Mouse (Mus musculus): ENCODE measurements at regions not wholly inside any gene's neighbourhood (a gene's known extent, or its start where the extent isn't known, plus 50 kb on each side); places are given as distances from the start of the nearest gene placed in this dataset.

DNA sequence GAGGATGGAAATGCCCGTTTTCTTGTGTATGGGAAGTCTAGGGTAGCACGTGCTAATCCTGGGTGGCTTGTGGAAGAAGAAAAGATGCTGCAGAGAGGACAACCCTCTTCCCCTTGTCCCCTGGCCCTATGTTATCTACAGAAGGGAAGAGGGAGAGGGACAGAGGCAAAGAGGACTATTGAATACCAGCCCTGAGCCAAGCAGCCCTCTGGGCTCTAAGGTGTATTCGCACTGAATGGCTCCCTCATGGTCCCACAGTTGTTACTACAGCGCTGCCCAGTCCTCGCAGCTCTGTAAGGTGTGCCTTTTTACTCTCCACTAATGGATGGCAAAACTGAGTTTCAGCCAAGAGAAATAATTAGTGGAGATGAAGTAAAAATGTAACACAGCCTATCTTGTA is 128.9 kb downstream of the Cd24a start:
- 82% methylated on average over 5 of the region's 5 CpGs for WGBS
- Histone ChIP-seq H3K27ac (replicated peaks) (no peak overlapping the region), H3K9me3 (no peaks in the 10 kb centered on the region), H3K36me3 (no peaks in the 10 kb centered on the region), H3K9ac (no peak overlapping the region), H3K4me3 (no peak overlapping the region), H3K4me2 (no peak overlapping the region), H3K4me1 (replicated peaks) (no peaks in the 10 kb centered on the region), H3K27me3 (no peaks in the 10 kb centered on the region)
- no peak for ATAC-seq (ENCODE audit: low FRiP score, low read depth)

DNA sequence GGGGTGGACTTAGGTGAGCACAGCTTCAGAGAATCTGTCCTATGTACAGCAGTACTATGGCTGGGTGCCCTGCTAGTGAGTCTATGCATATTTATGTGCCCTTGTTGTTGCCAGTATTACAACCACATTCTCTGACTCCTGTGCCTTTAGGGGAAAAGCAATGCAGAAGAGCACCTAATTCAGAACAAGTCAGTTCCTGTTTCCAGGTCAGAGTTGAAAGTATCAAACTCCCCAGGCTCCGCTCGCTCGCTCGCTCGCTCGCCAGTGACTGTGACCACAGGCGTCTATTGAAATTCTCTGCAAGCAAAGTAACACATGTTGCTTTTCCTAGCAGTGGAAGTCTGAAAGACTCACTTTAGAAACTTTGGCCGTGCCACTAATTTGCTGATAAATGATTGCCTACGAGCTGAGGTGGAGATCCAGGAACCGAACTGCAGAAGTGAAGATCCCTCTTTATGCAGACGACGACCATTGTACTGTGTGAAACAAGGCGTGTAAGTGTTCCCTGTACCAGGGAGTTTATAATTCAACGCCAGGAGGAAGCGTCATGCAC is 129.8 kb downstream of the Cd24a start:
- Histone ChIP-seq H3K4me2 (no peak overlapping the region), H3K27ac (replicated peaks) (no peak overlapping the region), H3K4me1 (replicated peaks) (no peaks in the 10 kb centered on the region), H3K36me3 (no peaks in the 10 kb centered on the region), H3K9ac (no peak overlapping the region), H3K4me3 (no peak overlapping the region), H3K9me3 (no peaks in the 10 kb centered on the region), H3K27me3 (no peaks in the 10 kb centered on the region)
- no peak for ATAC-seq (ENCODE audit: low FRiP score, low read depth)
- WGBS, result 54% methylated on average over 15 of the region's 15 CpGs

DNA sequence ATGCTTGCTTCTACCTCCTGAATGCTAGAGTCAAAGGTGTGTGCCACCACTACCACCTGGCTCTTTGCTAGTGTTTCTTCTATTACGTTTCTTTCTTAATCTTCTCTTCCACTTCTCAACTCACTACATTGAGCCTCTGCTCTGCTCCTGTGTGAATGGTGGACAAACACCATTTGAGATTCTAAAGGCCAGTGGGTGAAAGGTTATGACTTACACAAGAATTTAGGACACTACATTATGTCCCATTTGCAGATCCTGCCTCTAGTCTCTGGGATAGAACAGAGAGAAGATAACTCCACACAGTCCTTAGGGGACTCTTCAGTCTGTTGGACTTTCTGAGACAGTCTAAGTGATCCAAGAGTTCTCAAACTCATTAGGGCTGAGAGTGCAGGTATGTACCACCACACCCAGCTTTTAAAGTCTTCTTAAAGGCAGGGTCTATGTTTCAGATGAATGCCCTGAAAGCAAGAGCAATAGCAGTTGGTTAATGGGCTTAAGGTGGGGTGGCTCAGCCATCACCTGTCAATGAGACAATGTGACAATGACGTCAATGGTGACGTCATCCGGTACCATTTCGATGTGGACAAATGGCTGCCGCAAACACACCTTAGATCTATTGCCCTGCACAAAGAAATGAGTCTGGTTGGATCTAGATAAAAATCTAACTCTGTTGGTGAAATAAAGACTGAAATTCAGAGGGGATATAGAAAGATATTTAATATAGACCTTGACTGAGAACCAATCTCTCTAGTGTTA is 131.4 kb downstream of the Cd24a start:
- H3K4me3 ChIP-seq, result no peak overlapping the region
- H3K9me3 ChIP-seq, result no peaks in the 10 kb centered on the region
- 90% methylated on average over 6 of the region's 6 CpGs for WGBS
- H3K9ac ChIP-seq, result no peak overlapping the region
- no peak overlapping the region for H3K4me2 ChIP-seq
- no peaks in the 10 kb centered on the region for H3K36me3 ChIP-seq
- no peaks in the 10 kb centered on the region for H3K27me3 ChIP-seq
- no peaks in the 10 kb centered on the region for H3K4me1 ChIP-seq (replicated peaks)
- no peak overlapping the region for H3K27ac ChIP-seq (replicated peaks)
- no peak for ATAC-seq (ENCODE audit: low FRiP score, low read depth)

DNA sequence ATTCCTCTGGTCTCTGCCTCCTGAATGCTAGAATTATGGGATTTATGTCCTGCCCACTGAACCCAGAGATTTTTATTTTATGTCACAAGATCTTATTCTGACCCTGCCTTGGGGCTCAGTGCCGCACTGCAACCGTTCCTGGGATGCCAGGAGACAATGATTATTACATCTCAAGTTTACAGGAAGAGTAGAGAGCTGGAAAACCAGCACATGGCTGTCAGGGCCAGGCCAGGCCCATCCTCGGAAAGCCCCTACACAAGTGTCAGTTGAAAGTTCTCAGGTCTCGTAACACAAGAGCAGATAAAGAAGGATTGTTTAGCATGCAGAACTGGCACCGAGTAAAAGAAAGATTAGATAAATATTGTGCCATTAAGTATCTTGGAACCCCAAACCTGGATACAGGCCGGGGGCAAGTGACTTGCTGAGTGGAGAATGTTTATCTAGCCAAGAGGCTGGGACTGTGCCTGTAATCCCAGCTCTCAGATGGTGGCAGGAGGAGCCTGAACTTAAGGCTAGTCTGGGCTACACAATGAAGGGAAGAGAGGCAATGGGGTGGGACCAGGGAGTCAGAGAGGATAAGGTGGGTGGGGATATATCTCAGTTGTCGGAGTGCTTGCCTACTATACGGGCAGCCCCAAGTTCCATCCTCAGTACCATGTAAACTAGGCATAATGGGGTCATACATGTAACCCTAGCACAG is 132.3 kb downstream of the Cd24a start:
- H3K9me3 ChIP-seq, result no peaks in the 10 kb centered on the region
- ATAC-seq (ENCODE audit: low FRiP score, low read depth), result no peak
- WGBS, result 92% methylated on average over 8 of the region's 8 CpGs

DNA sequence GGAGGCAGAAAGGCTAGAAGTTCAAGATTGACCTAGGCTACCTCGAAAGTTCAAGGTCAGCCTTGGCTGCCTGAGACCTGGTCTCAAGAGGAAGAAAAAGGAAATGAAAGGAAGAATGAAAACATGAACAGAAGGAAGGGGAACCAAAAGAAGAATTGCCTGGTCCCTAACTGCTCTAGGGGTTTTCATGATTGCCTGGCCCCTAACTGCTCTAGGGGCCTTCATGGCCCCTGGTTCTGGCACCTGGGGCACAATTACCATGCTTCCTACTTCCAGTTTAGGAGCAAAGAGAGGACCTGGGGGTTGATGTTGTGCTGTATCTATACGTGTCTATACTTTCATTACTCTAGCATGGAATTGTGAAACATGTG is 132.8 kb downstream of the Cd24a start:
- no peak for ATAC-seq (ENCODE audit: low FRiP score, low read depth)
- Histone ChIP-seq H3K4me3 (no peak overlapping the region), H3K9me3 (no peaks in the 10 kb centered on the region), H3K27ac (replicated peaks) (no peak overlapping the region), H3K36me3 (no peaks in the 10 kb centered on the region), H3K4me1 (replicated peaks) (no peaks in the 10 kb centered on the region), H3K9ac (no peak overlapping the region), H3K4me2 (no peak overlapping the region), H3K27me3 (no peaks in the 10 kb centered on the region)
- 90% methylated on average over 2 of the region's 2 CpGs for WGBS

More for the DNA sequence above, 132.3 kb downstream of the Cd24a start:
- H3K27me3 ChIP-seq, result no peaks in the 10 kb centered on the region
- no peak overlapping the region for H3K27ac ChIP-seq (replicated peaks)
- no peak overlapping the region for H3K9ac ChIP-seq
- H3K4me2 ChIP-seq, result no peak overlapping the region
- no peaks in the 10 kb centered on the region for H3K36me3 ChIP-seq
- H3K4me3 ChIP-seq, result no peak overlapping the region
- H3K4me1 ChIP-seq (replicated peaks), result no peaks in the 10 kb centered on the region

DNA sequence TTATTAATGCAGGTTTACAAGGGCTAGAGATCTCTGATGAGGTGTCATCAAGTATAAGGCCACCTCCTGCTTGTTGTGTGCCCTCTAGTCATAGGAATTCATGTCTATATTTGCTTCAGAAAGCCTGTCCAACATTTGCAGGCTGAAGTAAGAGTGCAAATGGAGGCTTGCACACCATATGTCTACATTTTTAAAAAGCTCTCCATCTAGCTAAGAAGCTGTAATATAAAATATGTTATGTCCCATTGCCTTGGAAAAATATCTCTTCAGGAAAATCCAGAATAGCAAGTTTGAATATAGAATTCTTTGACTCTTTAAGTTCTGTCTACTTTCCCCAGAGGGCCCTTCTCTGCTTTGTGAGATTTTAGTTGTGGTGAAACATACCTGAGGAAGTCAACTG is 134.6 kb downstream of the Cd24a start:
- Histone ChIP-seq H3K9ac (no peak overlapping the region), H3K9me3 (no peaks in the 10 kb centered on the region), H3K27ac (replicated peaks) (no peak overlapping the region), H3K4me2 (no peak overlapping the region), H3K4me1 (replicated peaks) (no peaks in the 10 kb centered on the region), H3K27me3 (no peaks in the 10 kb centered on the region), H3K4me3 (no peak overlapping the region), H3K36me3 (no peaks in the 10 kb centered on the region)
- no peak for ATAC-seq (ENCODE audit: low FRiP score, low read depth)

DNA sequence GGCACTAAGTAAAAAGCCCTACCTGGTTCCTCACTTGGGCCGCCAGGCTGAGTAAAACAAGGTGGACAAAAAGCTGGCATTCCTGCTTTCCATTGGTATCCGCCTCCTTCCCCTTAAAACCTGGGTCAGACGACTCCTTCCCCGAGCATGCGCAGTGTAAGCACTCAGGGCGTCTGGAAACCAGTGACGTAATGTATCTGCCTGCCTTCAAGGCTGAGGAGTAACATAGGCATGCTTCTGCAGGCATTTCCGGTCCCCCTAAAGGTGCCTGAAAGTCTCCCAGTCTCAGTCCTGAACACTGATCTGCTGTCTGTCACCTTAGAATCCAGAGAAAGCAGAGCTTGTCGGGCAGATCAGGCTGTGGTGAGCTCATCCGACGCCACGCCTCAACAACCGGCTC is 140.7 kb downstream of the Cd24a start:
- no peak overlapping the region for H3K27ac ChIP-seq (replicated peaks)
- no peak overlapping the region for H3K4me2 ChIP-seq
- 70% methylated on average over 13 of the region's 13 CpGs for WGBS
- no peak for ATAC-seq (ENCODE audit: low FRiP score, low read depth)
- H3K4me3 ChIP-seq, result no peak overlapping the region
- no peaks in the 10 kb centered on the region for H3K27me3 ChIP-seq
- peaks cover 18% of the 10 kb centered on the region for H3K4me1 ChIP-seq (replicated peaks)
- no peaks in the 10 kb centered on the region for H3K36me3 ChIP-seq
- H3K9ac ChIP-seq, result no peak overlapping the region
- H3K9me3 ChIP-seq, result no peaks in the 10 kb centered on the region

DNA sequence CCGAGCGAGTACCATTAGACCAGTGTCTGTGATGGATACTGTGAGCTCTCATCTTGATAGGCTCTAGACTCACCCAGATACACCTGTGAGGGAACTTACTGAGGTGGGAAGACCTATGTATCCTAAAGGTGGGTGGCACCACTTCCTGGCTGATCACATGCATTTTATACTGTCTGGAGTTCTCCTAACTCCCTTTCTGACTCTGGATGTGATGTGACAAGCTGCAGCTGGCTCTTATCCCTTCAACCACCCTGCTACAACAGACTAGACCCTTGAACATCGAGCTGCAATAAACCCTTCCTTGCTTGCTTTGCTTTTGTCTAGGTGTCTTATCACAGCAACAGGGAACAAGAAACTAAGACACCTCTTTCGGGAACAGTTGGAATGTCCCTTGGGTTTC is 143.3 kb downstream of the Cd24a start:
- no peak overlapping the region for H3K9ac ChIP-seq
- WGBS, result 74% methylated on average over 4 of the region's 4 CpGs
- no peak overlapping the region for H3K27ac ChIP-seq (replicated peaks)
- no peak overlapping the region for H3K4me3 ChIP-seq
- no peaks in the 10 kb centered on the region for H3K27me3 ChIP-seq
- H3K4me2 ChIP-seq, result no peak overlapping the region
- H3K4me1 ChIP-seq (replicated peaks), result peaks cover 22% of the 10 kb centered on the region
- ATAC-seq (ENCODE audit: low FRiP score, low read depth), result no peak
- no peaks in the 10 kb centered on the region for H3K36me3 ChIP-seq
- H3K9me3 ChIP-seq, result no peaks in the 10 kb centered on the region

DNA sequence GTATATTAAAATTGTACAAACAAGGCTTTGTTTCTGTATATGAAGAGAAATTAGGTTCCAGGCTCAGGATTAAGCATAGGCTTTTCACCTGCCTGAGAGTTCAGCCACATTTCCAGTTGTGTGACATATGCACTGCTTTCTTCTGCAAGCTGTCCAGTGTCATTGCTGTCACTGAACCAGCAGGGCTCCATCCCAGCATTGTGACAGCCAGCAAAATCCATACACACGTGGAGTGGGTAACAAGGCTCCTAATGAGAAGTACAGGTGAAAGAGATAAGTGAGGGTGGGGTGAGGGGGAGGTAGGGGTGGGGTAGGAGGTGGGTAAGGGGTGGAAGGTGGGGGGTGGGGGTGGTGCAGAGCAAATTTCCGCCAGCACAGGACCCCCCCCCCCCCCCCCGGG is 144.1 kb downstream of the Cd24a start:
- 3% methylated on average over 3 of the region's 3 CpGs for WGBS
- 0 out of 2 replicates have a peak, but pooled peaks have one; percentile 7 for ATAC-seq (ENCODE audit: low FRiP score, low read depth)
- no peak overlapping the region for H3K9ac ChIP-seq
- H3K4me3 ChIP-seq, result no peak overlapping the region
- H3K36me3 ChIP-seq, result no peaks in the 10 kb centered on the region
- H3K27me3 ChIP-seq, result no peaks in the 10 kb centered on the region
- no peaks in the 10 kb centered on the region for H3K9me3 ChIP-seq
- H3K27ac ChIP-seq (replicated peaks), result 0 out of 2 replicates have a peak overlapping the region, but pooled peaks have one; percentile 66
- H3K4me2 ChIP-seq, result peak overlapping the region; percentile 62
- peaks cover 22% of the 10 kb centered on the region for H3K4me1 ChIP-seq (replicated peaks)

DNA sequence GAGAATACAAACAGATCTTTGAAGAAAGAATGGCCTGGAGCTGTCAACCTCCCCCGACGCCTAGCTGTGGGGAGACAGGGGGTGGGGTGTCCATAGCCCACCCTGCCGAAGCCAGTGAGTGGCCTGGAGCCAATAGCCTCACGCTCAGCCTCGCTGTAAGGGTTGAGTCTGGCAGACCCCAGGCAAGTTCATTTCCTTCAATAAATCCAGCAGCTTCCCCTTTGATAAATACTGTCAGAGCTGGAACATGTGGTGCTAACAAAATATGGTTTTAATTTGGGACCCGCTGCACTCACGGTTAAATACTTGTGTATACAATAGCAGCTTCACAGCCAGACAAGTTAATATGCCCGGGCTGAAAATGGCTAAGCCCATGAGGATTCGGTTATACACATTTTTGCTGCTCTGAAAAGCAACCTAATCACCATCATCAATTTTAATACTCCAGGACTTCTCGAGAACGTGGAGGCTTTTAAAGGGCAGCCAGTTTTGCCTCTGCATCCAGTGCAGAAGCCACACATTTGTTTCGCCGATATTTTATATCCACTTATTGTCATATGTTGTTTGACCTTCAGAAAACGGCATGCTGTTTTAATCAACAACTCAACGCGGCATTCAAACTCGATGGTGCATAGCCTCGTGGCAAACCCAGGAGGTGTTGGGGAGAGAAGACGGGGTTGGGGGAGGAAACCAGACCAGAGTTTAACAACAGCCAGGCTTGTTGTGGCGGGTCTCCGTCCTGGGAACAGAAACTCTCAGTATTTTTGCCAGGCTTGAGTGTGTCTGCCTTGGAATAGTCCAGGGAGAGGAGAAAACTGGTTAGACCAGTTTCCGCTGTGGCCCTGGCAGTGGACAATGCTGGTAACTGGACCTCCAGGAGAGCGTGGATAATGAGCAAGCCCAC is 144.9 kb downstream of the Cd24a start:
- H3K36me3 ChIP-seq, result no peaks in the 10 kb centered on the region
- WGBS, result 1% methylated on average over 23 of the region's 23 CpGs
- no peaks in the 10 kb centered on the region for H3K27me3 ChIP-seq
- peak overlapping the region; percentile 62 for H3K4me2 ChIP-seq
- ATAC-seq (ENCODE audit: low FRiP score, low read depth), result peak; percentile 85
- H3K4me3 ChIP-seq, result peak overlapping the region; percentile 25
- H3K9ac ChIP-seq, result peak overlapping the region; percentile 7
- peak overlapping the region; percentile 66 for H3K27ac ChIP-seq (replicated peaks)
- peaks cover 22% of the 10 kb centered on the region for H3K4me1 ChIP-seq (replicated peaks)
- H3K9me3 ChIP-seq, result no peaks in the 10 kb centered on the region

DNA sequence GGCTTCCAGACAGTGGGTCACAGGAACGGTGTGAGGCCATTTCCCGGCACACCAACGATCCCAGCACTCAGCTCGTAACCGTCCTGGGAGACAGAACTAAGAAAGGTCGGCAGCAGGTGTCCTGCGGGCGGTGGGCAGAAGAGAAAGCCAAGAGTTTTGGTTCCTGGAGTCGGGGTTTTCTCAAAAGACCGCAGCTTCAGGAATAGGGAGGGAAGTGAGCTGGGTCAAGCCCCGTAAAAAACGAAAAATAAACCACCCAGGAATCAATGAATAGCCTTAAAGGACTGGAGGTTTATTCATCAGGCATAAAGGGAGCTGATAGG is 145.5 kb downstream of the Cd24a start:
- Histone ChIP-seq H3K36me3 (no peaks in the 10 kb centered on the region), H3K4me1 (replicated peaks) (peaks cover 22% of the 10 kb centered on the region), H3K4me2 (peak overlapping the region; percentile 62), H3K9ac (peak overlapping the region; percentile 7), H3K9me3 (no peaks in the 10 kb centered on the region), H3K27ac (replicated peaks) (peak overlapping the region; percentile 66), H3K4me3 (peak overlapping the region; percentile 25), H3K27me3 (no peaks in the 10 kb centered on the region)
- under 1% methylated on average over 12 of the region's 12 CpGs for WGBS
- no peak for ATAC-seq (ENCODE audit: low FRiP score, low read depth)

DNA sequence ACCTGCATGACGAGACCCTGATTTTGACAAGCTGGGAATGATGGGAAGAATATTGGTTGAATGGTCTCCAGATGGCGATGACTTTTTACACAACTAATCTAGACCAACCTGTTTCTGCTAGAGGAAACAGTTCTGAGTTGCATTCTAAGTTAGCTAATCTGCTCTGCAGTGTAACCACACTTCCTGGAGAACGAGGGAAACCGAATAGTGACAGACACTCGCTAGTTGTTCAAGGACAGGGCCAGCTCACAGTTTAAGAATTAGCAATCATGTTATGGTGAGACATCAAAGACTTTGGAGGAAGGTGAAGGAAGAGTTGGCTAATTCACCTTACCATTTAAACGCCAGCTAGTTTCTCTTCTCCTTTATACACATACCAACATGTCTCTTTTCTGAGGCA is 149.7 kb downstream of the Cd24a start:
- no peak overlapping the region for H3K4me3 ChIP-seq
- H3K27me3 ChIP-seq, result no peaks in the 10 kb centered on the region
- H3K4me2 ChIP-seq, result no peak overlapping the region
- no peak for ATAC-seq (ENCODE audit: low FRiP score, low read depth)
- peaks cover 14% of the 10 kb centered on the region for H3K4me1 ChIP-seq (replicated peaks)
- no peak overlapping the region for H3K27ac ChIP-seq (replicated peaks)
- no peaks in the 10 kb centered on the region for H3K9me3 ChIP-seq
- no peaks in the 10 kb centered on the region for H3K36me3 ChIP-seq
- H3K9ac ChIP-seq, result no peak overlapping the region
- WGBS, result 93% methylated on average over 6 of the region's 6 CpGs

Data from hindbrain, embryonic 15.5 days (tissue).